Mouse (Mus musculus): Measurements from ENCODE around the gene Phrf1. TPM values are rescaled to one million over a fixed set of nuclear protein-coding genes. Genes with fewer than 3 reads are reported as not detected.

The Phrf1 gene
- total and polyA plus RNA-seq, 3 experiments: 10.2 to 32.1 (median 26.8) TPM

- intact Hi-C loops (cut with DNase I): no loop called here
- no peaks in the 10 kb centered on the region for H3K36me3 ChIP-seq (ENCODE audit: control insufficient read depth, insufficient read depth, low read length)
- H3K4me3 ChIP-seq: no peak overlapping the region; the same call in 1 of the 2 replicates
- peaks cover 4% of the 10 kb centered on the region for H3K4me1 ChIP-seq (ENCODE audit: control insufficient read depth, insufficient read depth, low read length)
- peak overlapping the region; percentile 7 for H3K9ac ChIP-seq (ENCODE audit: low read depth, low read length)
- no peak overlapping the region for H3K27ac ChIP-seq
- peaks cover 16% of the 10 kb centered on the region for H3K27me3 ChIP-seq (ENCODE audit: control insufficient read depth, insufficient read depth, low read length)
- DNase-seq: peak; percentile 36 to 46
- no peaks in the 10 kb centered on the region for H3K79me2 ChIP-seq (replicated peaks; ENCODE audit: control insufficient read depth, insufficient read depth, low read length)
- TF ChIP-seq EP300 (IDR thresholded peaks at IDR 0.05; ENCODE audit: insufficient read depth, low read depth, low read length): no peak
- no peak for TF ChIP-seq POLR2A (IDR thresholded peaks at IDR 0.05; ENCODE audit: insufficient read depth, low read depth, low read length)
- 0 out of 2 replicates have a peak, but pooled peaks have one; percentile 19 for TF ChIP-seq CTCF (IDR thresholded peaks at IDR 0.05)
- WGBS: 1% methylated on average over 53 of the region's 53 CpGs
Observed at GRCm38 (mm10) chr7:141293852-141294471, 65.4 kb downstream of the Phrf1 start.

DNA sequence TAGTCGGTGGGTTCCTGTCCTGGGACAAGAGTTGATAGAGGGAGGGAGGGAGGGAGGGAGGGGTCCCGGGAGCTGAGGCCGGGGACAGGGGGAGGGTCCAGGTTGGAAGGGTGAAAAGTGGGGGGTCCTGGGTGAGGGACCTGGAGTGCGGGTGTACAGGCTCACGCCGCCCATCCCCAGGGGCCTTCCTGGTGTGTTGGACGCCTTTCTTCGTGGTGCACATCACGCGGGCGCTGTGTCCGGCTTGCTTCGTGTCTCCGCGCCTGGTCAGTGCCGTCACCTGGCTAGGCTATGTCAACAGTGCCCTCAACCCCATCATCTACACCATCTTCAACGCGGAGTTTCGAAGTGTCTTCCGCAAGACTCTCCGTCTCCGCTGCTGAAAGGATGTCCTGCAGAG lies 65.9 kb downstream of the Phrf1 start:
- 10% methylated on average over 22 of the region's 22 CpGs for WGBS
- TF ChIP-seq EP300 (IDR thresholded peaks at IDR 0.05; ENCODE audit: insufficient read depth, low read depth, low read length): no peak
- Histone ChIP-seq H3K4me3 (no peak overlapping the region), H3K4me1 (ENCODE audit: control insufficient read depth, insufficient read depth, low read length) (peaks cover 4% of the 10 kb centered on the region), H3K9ac (ENCODE audit: low read depth, low read length) (no peak overlapping the region), H3K27me3 (ENCODE audit: control insufficient read depth, insufficient read depth, low read length) (peaks cover 16% of the 10 kb centered on the region), H3K79me2 (replicated peaks; ENCODE audit: control insufficient read depth, insufficient read depth, low read length) (no peaks in the 10 kb centered on the region), H3K36me3 (ENCODE audit: control insufficient read depth, insufficient read depth, low read length) (no peaks in the 10 kb centered on the region), H3K27ac (no peak overlapping the region)
- DNase-seq: no peak
- intact Hi-C loops (cut with DNase I): no loop called here

DNA sequence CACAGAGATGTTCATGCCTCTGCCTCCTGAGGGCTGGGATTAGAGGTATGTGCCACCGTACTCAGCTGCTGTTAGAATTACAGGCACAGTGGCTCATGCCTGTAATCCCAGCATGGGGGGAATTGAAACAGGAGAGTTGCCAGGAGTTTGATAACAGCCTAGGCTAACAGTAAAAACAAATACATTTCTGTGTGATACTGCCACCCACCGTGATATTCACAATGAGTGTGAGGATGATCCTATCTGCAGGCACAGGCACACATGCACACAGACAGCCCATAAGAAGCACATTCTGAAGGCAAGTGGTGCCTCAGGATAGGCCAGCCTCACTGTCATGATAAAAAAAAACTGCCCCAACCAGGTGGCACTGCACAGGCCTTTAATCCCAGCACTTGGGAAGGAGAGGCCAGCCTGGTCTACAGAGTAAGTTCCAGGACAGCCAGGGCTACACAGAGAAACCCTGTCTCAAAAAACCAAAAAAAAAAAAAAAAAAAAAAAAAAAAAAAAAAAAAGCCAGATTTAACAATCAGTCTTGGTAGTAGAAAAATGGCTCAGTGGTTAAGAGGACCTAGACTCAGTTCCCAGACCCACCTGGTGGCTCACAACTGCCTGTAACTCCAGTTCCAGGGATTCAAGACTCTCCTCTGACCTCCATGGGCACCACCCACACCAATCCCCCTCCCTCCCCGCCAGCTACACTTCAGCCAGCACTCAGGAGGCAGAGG lies 69.5 kb downstream of the Phrf1 start:
- DNase-seq: no peak
- intact Hi-C loops (cut with DNase I): no loop called here
- WGBS: 79% methylated on average over 3 of the region's 3 CpGs
- Histone ChIP-seq H3K4me3 (no peak overlapping the region), H3K4me1 (ENCODE audit: control insufficient read depth, insufficient read depth, low read length) (peaks cover 4% of the 10 kb centered on the region), H3K36me3 (ENCODE audit: control insufficient read depth, insufficient read depth, low read length) (no peaks in the 10 kb centered on the region), H3K27ac (no peak overlapping the region), H3K27me3 (ENCODE audit: control insufficient read depth, insufficient read depth, low read length) (peaks cover 11% of the 10 kb centered on the region), H3K9ac (ENCODE audit: low read depth, low read length) (no peak overlapping the region), H3K79me2 (replicated peaks; ENCODE audit: control insufficient read depth, insufficient read depth, low read length) (no peaks in the 10 kb centered on the region)
- TF ChIP-seq EP300 (IDR thresholded peaks at IDR 0.05; ENCODE audit: insufficient read depth, low read depth, low read length) (no peak), POLR2A (IDR thresholded peaks at IDR 0.05; ENCODE audit: insufficient read depth, low read depth, low read length) (no peak), CTCF (IDR thresholded peaks at IDR 0.05) (no peak)

DNA sequence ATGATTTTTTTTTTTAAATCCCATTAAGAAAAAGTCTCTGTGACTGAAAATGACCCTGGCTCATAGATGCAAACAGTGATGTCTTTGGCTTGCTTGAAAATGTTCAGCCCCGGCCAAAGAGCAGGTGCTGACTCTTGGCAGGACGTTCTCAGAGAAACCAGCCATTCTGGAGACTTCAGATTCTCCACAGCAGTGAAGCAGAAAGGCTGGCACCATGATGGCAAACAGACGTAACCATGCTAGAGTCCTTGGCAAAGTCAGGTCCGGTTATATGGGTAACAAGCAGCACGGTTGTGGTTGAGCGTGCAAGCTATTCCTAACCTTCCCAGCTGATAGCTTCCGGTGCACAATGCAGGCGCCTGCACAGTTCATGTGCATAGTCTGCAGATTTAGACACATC lies 70.6 kb downstream of the Phrf1 start:
- Histone ChIP-seq H3K9ac (ENCODE audit: low read depth, low read length) (no peak overlapping the region), H3K36me3 (ENCODE audit: control insufficient read depth, insufficient read depth, low read length) (no peaks in the 10 kb centered on the region)
- WGBS: 95% methylated on average over 8 of the region's 8 CpGs

GRCm38 (mm10) chr7:141301386-141301785 lies 72.8 kb downstream of the Phrf1 start:
- intact Hi-C loops (cut with DNase I): no loop called here
- no peaks in the 10 kb centered on the region for H3K4me1 ChIP-seq (ENCODE audit: control insufficient read depth, insufficient read depth, low read length)
- no peaks in the 10 kb centered on the region for H3K79me2 ChIP-seq (replicated peaks; ENCODE audit: control insufficient read depth, insufficient read depth, low read length)
- H3K36me3 ChIP-seq (ENCODE audit: control insufficient read depth, insufficient read depth, low read length): no peaks in the 10 kb centered on the region
- no peak overlapping the region for H3K27ac ChIP-seq
- H3K9ac ChIP-seq (ENCODE audit: low read depth, low read length): no peak overlapping the region
- no peaks in the 10 kb centered on the region for H3K27me3 ChIP-seq (ENCODE audit: control insufficient read depth, insufficient read depth, low read length)
- no peak overlapping the region for H3K4me3 ChIP-seq
- no peak for TF ChIP-seq POLR2A (IDR thresholded peaks at IDR 0.05; ENCODE audit: insufficient read depth, low read depth, low read length)
- TF ChIP-seq CTCF (IDR thresholded peaks at IDR 0.05): no peak
- no peak for TF ChIP-seq EP300 (IDR thresholded peaks at IDR 0.05; ENCODE audit: insufficient read depth, low read depth, low read length)
- no peak for DNase-seq
- 98% methylated on average over 9 of the region's 9 CpGs for WGBS

More for the DNA sequence above, 70.6 kb downstream of the Phrf1 start:
- intact Hi-C loops (cut with DNase I): no loop called here
- Histone ChIP-seq H3K79me2 (replicated peaks; ENCODE audit: control insufficient read depth, insufficient read depth, low read length) (no peaks in the 10 kb centered on the region), H3K4me1 (ENCODE audit: control insufficient read depth, insufficient read depth, low read length) (peaks cover 2% of the 10 kb centered on the region), H3K27me3 (ENCODE audit: control insufficient read depth, insufficient read depth, low read length) (peaks cover 4% of the 10 kb centered on the region; the same call in 1 of the 2 replicates), H3K4me3 (no peak overlapping the region), H3K27ac (no peak overlapping the region)
- no peak for TF ChIP-seq CTCF (IDR thresholded peaks at IDR 0.05)
- TF ChIP-seq EP300 (IDR thresholded peaks at IDR 0.05; ENCODE audit: insufficient read depth, low read depth, low read length): no peak
- no peak for TF ChIP-seq POLR2A (IDR thresholded peaks at IDR 0.05; ENCODE audit: insufficient read depth, low read depth, low read length)
- no peak for DNase-seq

DNA sequence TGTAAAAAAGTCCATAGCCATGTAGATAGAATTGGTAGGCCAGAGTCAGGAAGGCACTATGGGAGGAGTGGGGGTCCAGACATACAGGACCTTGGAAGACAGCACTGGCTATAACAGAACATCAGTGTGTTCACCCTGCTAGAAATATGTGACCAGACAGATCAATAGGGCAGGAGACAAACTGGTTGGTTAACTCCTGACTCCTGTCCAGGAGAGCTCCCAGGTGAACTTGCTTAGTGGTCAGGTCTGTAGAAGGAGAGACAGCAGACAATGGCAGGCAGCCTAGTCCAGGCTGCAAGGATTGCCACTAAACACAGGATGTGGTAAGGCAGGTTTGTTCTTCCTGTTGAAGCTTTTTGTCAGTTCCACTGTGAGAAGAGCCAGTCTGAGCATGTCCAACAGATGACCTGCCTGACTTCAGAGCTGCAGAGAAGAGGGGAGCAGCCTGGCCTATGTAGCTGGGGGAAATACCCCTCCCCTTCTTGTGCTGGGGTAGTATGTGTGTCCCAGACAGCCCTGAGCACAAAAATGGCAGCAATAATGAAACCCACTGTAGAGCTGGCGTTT lies 74.2 kb downstream of the Phrf1 start:
- H3K79me2 ChIP-seq (replicated peaks; ENCODE audit: control insufficient read depth, insufficient read depth, low read length): no peaks in the 10 kb centered on the region
- H3K27me3 ChIP-seq (ENCODE audit: control insufficient read depth, insufficient read depth, low read length): no peaks in the 10 kb centered on the region
- H3K27ac ChIP-seq: no peak overlapping the region
- no peak overlapping the region for H3K9ac ChIP-seq (ENCODE audit: low read depth, low read length)
- intact Hi-C loops (cut with DNase I): no loop called here
- no peaks in the 10 kb centered on the region for H3K36me3 ChIP-seq (ENCODE audit: control insufficient read depth, insufficient read depth, low read length)
- no peak overlapping the region for H3K4me3 ChIP-seq
- no peak for TF ChIP-seq CTCF (IDR thresholded peaks at IDR 0.05)
- no peak for TF ChIP-seq POLR2A (IDR thresholded peaks at IDR 0.05; ENCODE audit: insufficient read depth, low read depth, low read length)
- no peak for TF ChIP-seq EP300 (IDR thresholded peaks at IDR 0.05; ENCODE audit: insufficient read depth, low read depth, low read length)
- DNase-seq: no peak
- WGBS: 90% methylated on average over 1 of the region's 1 CpGs
- H3K4me1 ChIP-seq (ENCODE audit: control insufficient read depth, insufficient read depth, low read length): no peaks in the 10 kb centered on the region
